Comparison of ENCODE assay signal across 8 mouse cellular contexts in the genomic region with DNA sequence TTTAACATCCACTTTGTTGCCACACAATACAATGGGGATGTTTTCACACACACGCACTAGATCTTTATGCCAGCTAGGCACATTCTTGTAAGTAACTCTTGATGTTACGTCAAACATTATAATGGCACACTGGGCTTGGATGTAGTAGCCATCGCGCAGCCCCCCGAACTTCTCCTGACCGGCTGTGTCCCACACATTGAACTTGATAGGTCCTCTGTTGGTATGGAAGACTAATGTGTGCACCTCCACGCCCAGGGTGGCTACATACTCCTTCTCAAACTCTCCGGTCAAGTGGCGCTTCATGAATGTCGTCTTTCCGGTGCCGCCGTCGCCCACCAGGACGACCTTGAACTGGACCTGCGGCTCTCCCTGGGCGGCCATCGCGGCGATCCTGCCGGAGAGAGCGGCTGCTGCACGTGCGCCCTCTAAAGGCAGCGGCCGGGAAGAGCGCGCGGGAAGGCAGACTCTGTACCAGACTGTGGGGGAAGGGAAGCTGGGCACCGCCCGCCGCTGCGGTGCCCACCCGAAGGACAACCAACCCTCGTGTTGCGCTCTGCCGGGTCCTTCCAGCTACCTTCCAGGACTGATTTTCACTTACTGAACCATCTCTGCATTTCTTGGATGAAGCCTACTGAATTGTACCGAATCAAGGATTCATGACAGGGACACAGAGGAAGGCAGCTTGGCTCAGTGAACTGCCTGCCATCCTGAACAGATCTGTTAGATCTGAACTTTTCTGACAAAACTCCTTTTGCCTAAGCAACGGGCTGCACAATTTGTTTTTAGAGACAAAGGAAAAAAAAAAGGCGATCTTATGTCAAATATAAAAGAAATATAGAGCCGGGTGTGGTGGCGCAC. TPM values are rescaled to one million over a fixed set of nuclear protein-coding genes. Genes with fewer than 3 reads are reported as not detected.
DNase-seq lines count a peak whose midpoint lies in the region; ATAC-seq and TF ChIP-seq lines count a peak whose summit lies in the region.

A gene (minus strand): TSS at position 402 of the 858 bp plus-strand sequence.

- H3K4me3 ChIP-seq in erythroblast, embryonic 14.5 days (replicated peaks), result peak within 1 kb of the TSS; percentile 31
- H3K4me3 ChIP-seq in heart, embryonic 12.5 days, result peak within 1 kb of the TSS; percentile 48
- peak within 1 kb of the TSS; percentile 30 for H3K4me3 ChIP-seq in kidney, postnatal 0 days (replicated peaks; ENCODE audit: low read depth, low read length)
- peak within 1 kb of the TSS; percentile 39 for H3K4me3 ChIP-seq in midbrain, postnatal 0 days (ENCODE audit: low read depth, low read length)

- peaks cover 10% of the 10 kb centered on the region for H3K27me3 ChIP-seq in erythroblast, embryonic 14.5 days (ENCODE audit: control insufficient read depth)
- no peaks in the 10 kb centered on the region for H3K27me3 ChIP-seq in heart, embryonic 12.5 days (replicated peaks)
- no peaks in the 10 kb centered on the region for H3K27me3 ChIP-seq in kidney, postnatal 0 days (ENCODE audit: insufficient read depth, low read length)
- no peaks in the 10 kb centered on the region for H3K27me3 ChIP-seq in midbrain, postnatal 0 days (ENCODE audit: insufficient read depth, low read length)

- ATAC-seq in CD4-positive, CD25-positive, alpha-beta regulatory T cell, adult 4 months, result no peak
- ATAC-seq in heart, embryonic 12.5 days (ENCODE audit: insufficient number of reproducible peaks, low FRiP score), result peak; percentile 82
- peak; percentile 91 for ATAC-seq in kidney, postnatal 0 days (replicated peaks; ENCODE audit: low FRiP score, low read depth)
- peak; percentile 73; the same call in 1 of the 2 replicates for ATAC-seq in midbrain, postnatal 0 days (ENCODE audit: low FRiP score)

- peak; percentile 74 for TF ChIP-seq CTCF in kidney, postnatal 0 days (IDR thresholded peaks at IDR 0.05; ENCODE audit: low read depth)
- peak; percentile 81 for TF ChIP-seq CTCF in midbrain, postnatal 0 days (IDR thresholded peaks at IDR 0.05)

- DNase-seq in CD4-positive, CD25-positive, alpha-beta regulatory T cell, adult 2 months (ENCODE audit: low read depth, low spot score), result peak; percentile 54
- peak; percentile 76 for DNase-seq in kidney, postnatal 0 days (ENCODE audit: low spot score)
- peak; percentile 80 for DNase-seq in liver
- peak; percentile 69 for DNase-seq in midbrain, postnatal 0 days (ENCODE audit: low spot score)
- peak; percentile 68 to 83 for DNase-seq in spleen, postnatal 10 days (ENCODE audit: low spot score in 2 of 2)

- no peak within 1 kb of the TSS for H3K27ac ChIP-seq in heart, embryonic 12.5 days (ENCODE audit: poor library complexity, severe bottlenecking)
- H3K27ac ChIP-seq in kidney, postnatal 0 days, result no peak within 1 kb of the TSS
- no peak within 1 kb of the TSS for H3K27ac ChIP-seq in midbrain, postnatal 0 days (ENCODE audit: low read depth, low read length)

- peak within 1 kb of the TSS; percentile 80 for H3K4me2 ChIP-seq in heart, embryonic 12.5 days
- H3K4me2 ChIP-seq in kidney, postnatal 0 days (ENCODE audit: low read length), result peak within 1 kb of the TSS; percentile 57
- H3K4me2 ChIP-seq in midbrain, postnatal 0 days (ENCODE audit: low read depth, low read length, poor library complexity, severe bottlenecking), result peak within 1 kb of the TSS; percentile 53

- H3K9ac ChIP-seq in heart, embryonic 12.5 days, result peak within 1 kb of the TSS; percentile 69
- H3K9ac ChIP-seq in kidney, postnatal 0 days (ENCODE audit: low read depth, low read length), result peak within 1 kb of the TSS; percentile 28
- H3K9ac ChIP-seq in midbrain, postnatal 0 days (replicated peaks; ENCODE audit: low read length, poor library complexity, severe bottlenecking), result peak within 1 kb of the TSS; percentile 44; the same call in 1 of the 2 replicates

- no peaks in the 10 kb centered on the region for H3K9me3 ChIP-seq in erythroblast, embryonic 14.5 days (ENCODE audit: control insufficient read depth, low read length)
- H3K9me3 ChIP-seq in heart, embryonic 12.5 days (replicated peaks), result no peaks in the 10 kb centered on the region
- H3K9me3 ChIP-seq in kidney, postnatal 0 days (replicated peaks; ENCODE audit: low read length), result no peaks in the 10 kb centered on the region
- no peaks in the 10 kb centered on the region for H3K9me3 ChIP-seq in midbrain, postnatal 0 days (ENCODE audit: low read length)

- no peaks in the 10 kb centered on the region for H3K36me3 ChIP-seq in erythroblast, embryonic 14.5 days (ENCODE audit: control insufficient read depth)
- H3K36me3 ChIP-seq in heart, embryonic 12.5 days, result no peaks in the 10 kb centered on the region
- H3K36me3 ChIP-seq in kidney, postnatal 0 days (ENCODE audit: insufficient read depth, low read length), result no peaks in the 10 kb centered on the region
- H3K36me3 ChIP-seq in midbrain, postnatal 0 days (ENCODE audit: insufficient read depth, low read length), result no peaks in the 10 kb centered on the region

- WGBS in heart, embryonic 12.5 days, result 18% methylated on average over 42 of the region's 42 CpGs
- WGBS in kidney, postnatal 0 days, result 20% methylated on average over 42 of the region's 42 CpGs
- WGBS in midbrain, postnatal 0 days, result 20% methylated on average over 42 of the region's 42 CpGs

- H3K4me1 ChIP-seq in erythroblast, embryonic 14.5 days (ENCODE audit: control insufficient read depth), result peaks cover 7% of the 10 kb centered on the region
- H3K4me1 ChIP-seq in heart, embryonic 12.5 days (replicated peaks), result 0 out of 2 replicates have a peak, but pooled peaks cover 5% of the 10 kb centered on the region
- no peaks in the 10 kb centered on the region for H3K4me1 ChIP-seq in kidney, postnatal 0 days (replicated peaks; ENCODE audit: insufficient read depth, low read length)
- H3K4me1 ChIP-seq in midbrain, postnatal 0 days (ENCODE audit: insufficient read depth, low read length), result no peaks in the 10 kb centered on the region

RNA-seq across cellular contexts. Expression of the gene that starts here (rescaled TPM):
- polyA plus RNA-seq in CD4-positive, CD25-positive, alpha-beta regulatory T cell, adult 4 months (2017; shearing (Covaris generic)), result under 1 TPM in 1 of 2 experiments, not detected in 1; 0.44 TPM
- not detected in 2 replicates for polyA plus RNA-seq in erythroblast, embryonic 14.5 days (2012)
- polyA plus RNA-seq in heart, embryonic 12.5 days (2016; fragmentation: Nextera tagmentation; extraction: Ambion mirVana), result 0.96 and 2.2 TPM in 2 replicates
- polyA plus RNA-seq in kidney, postnatal 0 days (2015; fragmentation: Nextera tagmentation; extraction: Ambion mirVana), result 0.79 and 0.83 TPM in 2 replicates
- total RNA-seq in midbrain, postnatal 0 days (2014; rRNA removed), result 1.3 TPM in 1 of 2 replicates, not detected in the other
- 0.57 and 0.72 TPM in 2 replicates for polyA plus RNA-seq in midbrain, postnatal 0 days (2015; fragmentation: Nextera tagmentation; extraction: Ambion mirVana)

Comparison
In these comparisons a context has a peak if more than half of its experiments do, and no peak if none do; other contexts are left out.
1. Peak in DNase-seq, ATAC-seq, H3K4me3 ChIP-seq, H3K9ac ChIP-seq and H3K4me2 ChIP-seq in kidney, postnatal 0 days; RNA of the gene not detected or under 1 TPM.